Mouse (Mus musculus): ENCODE results near the gene Praf2.
"Not testable (repeated sequence)": the region's sequence is repeated elsewhere in the genome, so short reads cannot be mapped to it uniquely, and the experiment has no call there.

The Praf2 gene

GRCm38 (mm10) chrX:7740082-7740819 is 12.0 kb downstream of the Praf2 start:
- no peak for DNase-seq

- DNase-seq = no peak
Measured at GRCm38 (mm10) chrX:7741103-7741502, 12.9 kb downstream of the Praf2 start.

GRCm38 (mm10) chrX:7743470-7743869 is 15.2 kb downstream of the Praf2 start:
- no peak for DNase-seq

GRCm38 (mm10) chrX:7744940-7745339 is 16.7 kb downstream of the Praf2 start:
- no peak for DNase-seq

GRCm38 (mm10) chrX:7745429-7745828 is 17.2 kb downstream of the Praf2 start:
- DNase-seq = no peak

GRCm38 (mm10) chrX:7750432-7751116 is 22.3 kb downstream of the Praf2 start, which contains the start of gene Ccdc120:
Gene Ccdc120, minus strand, starts transcription at chrX:7750905.
- DNase-seq = peak; percentile 91

GRCm38 (mm10) chrX:7753627-7754026 is 25.4 kb downstream of the Praf2 start:
- DNase-seq = not testable (repeated sequence)

- DNase-seq = peak; percentile 95
Measured at GRCm38 (mm10) chrX:7762137-7762920, 34.1 kb downstream of the Praf2 start, which contains the start of gene Tfe3. Gene Tfe3, plus strand, starts transcription at chrX:7762560.

GRCm38 (mm10) chrX:7762921-7763197 is 34.6 kb downstream of the Praf2 start:
- DNase-seq = no peak

GRCm38 (mm10) chrX:7763631-7764393 is 35.6 kb downstream of the Praf2 start:
- DNase-seq = peak; percentile 42

GRCm38 (mm10) chrX:7764657-7765280 is 36.5 kb downstream of the Praf2 start:
- no peak for DNase-seq

GRCm38 (mm10) chrX:7765281-7765670 is 37.0 kb downstream of the Praf2 start:
- no peak for DNase-seq

- peak; percentile 59 for DNase-seq
Measured at GRCm38 (mm10) chrX:7765764-7766163, 37.5 kb downstream of the Praf2 start.

GRCm38 (mm10) chrX:7769302-7770017 is 41.2 kb downstream of the Praf2 start:
- no peak for DNase-seq

- no peak for DNase-seq
Measured at GRCm38 (mm10) chrX:7772766-7773165, 44.5 kb downstream of the Praf2 start.

- DNase-seq = no peak
Measured at GRCm38 (mm10) chrX:7775501-7776205, 47.4 kb downstream of the Praf2 start.

GRCm38 (mm10) chrX:7776329-7777082 is 48.3 kb downstream of the Praf2 start:
- peak; percentile 50 for DNase-seq

GRCm38 (mm10) chrX:7778450-7779244 is 50.4 kb downstream of the Praf2 start:
- DNase-seq = no peak

GRCm38 (mm10) chrX:7779294-7779693 is 51.1 kb downstream of the Praf2 start:
- DNase-seq = no peak

Measured in embryo, embryonic 11 days (tissue).